Mouse (Mus musculus): ENCODE measurements around the gene Mvb12b.

DNA sequence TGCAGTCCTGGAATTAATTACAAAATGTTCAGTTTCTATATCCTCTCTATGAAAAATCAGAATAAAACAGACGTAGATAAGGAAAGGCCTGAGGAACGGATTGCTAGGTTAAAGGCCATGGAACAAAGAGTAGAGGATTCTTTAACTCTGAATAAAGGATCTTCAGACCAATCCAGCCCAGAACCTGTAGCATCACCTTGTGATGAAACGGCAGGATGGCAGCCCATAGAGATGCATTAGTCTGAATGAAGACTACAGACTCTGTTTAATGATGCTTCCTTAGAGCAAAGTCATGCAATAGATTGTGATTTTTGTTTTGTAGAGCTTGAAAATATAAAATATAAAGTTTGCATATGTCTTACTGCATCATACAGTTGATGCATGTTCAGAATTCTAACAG lies 8.1 kb upstream of the Mvb12b start:
- TF ChIP-seq POU5F1 (IDR thresholded peaks at IDR 0.05; ENCODE audit: borderline replicate concordance, low read length), result no peak
- no peak for TF ChIP-seq CTCF (conservative IDR thresholded peaks at IDR 0.05; ENCODE audit: low read length)

Data from E14TG2a.4 (cell line).